Mouse (Mus musculus) embryonic facial prominence, embryonic 12.5 days (tissue): Measurements from ENCODE around the gene Cdkl2. TPM values are rescaled to one million over a fixed set of nuclear protein-coding genes. Genes with fewer than 3 reads are reported as not detected.

Experiments
- ATAC-seq: fragments of 200-750 bp; cut with Nextera tagmentation; 2 replicates; pipeline ENCODE4 v1.8.0; 2017; ENCODE audit not compliant: insufficient number of reproducible peaks, insufficient read depth, low FRiP score, low TSS enrichment
- H3K27ac ChIP-seq: fragments of 300-500 bp; sonication (generic); 2 replicates; pipeline ENCODE4 v1.5.1; 2016; ENCODE audit warnings: mild to moderate bottlenecking
- H3K27me3 ChIP-seq: fragments of 300-500 bp; sonication (generic); 2 replicates; pipeline ENCODE4 v1.6.1; 2016; ENCODE audit warnings: mild to moderate bottlenecking, moderate library complexity
- H3K36me3 ChIP-seq: fragments of 300-500 bp; sonication (generic); 2 replicates; pipeline ENCODE4 v1.6.1; 2016; ENCODE audit warnings: mild to moderate bottlenecking
- H3K4me1 ChIP-seq: fragments of 300-500 bp; sonication (generic); 2 replicates; pipeline ENCODE4 v1.6.1; 2016
- H3K4me2 ChIP-seq: fragments of 300-500 bp; sonication (generic); replicated peaks from 2 replicates; pipeline ENCODE4 v1.6.1; 2016; ENCODE audit warnings: mild to moderate bottlenecking, moderate library complexity
- H3K4me3 ChIP-seq: fragments of 300-500 bp; sonication (generic); 2 replicates; pipeline ENCODE4 v1.5.1; 2016; ENCODE audit warnings: mild to moderate bottlenecking
- H3K9ac ChIP-seq: fragments of 300-500 bp; sonication (generic); 2 replicates; pipeline ENCODE4 v1.6.1; 2016; ENCODE audit warnings: mild to moderate bottlenecking, moderate library complexity
- H3K9me3 ChIP-seq: fragments of 300-500 bp; sonication (generic); 2 replicates; pipeline ENCODE4 v1.6.1; 2016; ENCODE audit warnings: mild to moderate bottlenecking, moderate library complexity
- WGBS: fragments of 180-500 bp; shearing (Covaris S2); methylation state at CpG from one replicate; pipeline ENCODE4 v1.1.7; 2016; 5-methylcytosine and 5-hydroxymethylcytosine counted together
- polyA plus RNA-seq: library from polyadenylated mRNA; unstranded; fragments of >200 nt; fragmentation: Nextera tagmentation; extraction: Ambion mirVana; gene quantifications from 2 replicates; pipeline ENCODE4 v1.2.1, GENCODE M21; 2016

Gene Cdkl2
- polyA plus RNA-seq, 1 experiment from 2014 or later = 0.91 TPM

GRCm38 (mm10) chr5:92063192-92063591 is 19.5 kb upstream of the Cdkl2 start:
- no peaks in the 10 kb centered on the region for H3K27me3 ChIP-seq
- H3K9ac ChIP-seq = no peak overlapping the region
- no peaks in the 10 kb centered on the region for H3K4me1 ChIP-seq
- peaks cover 55% of the 10 kb centered on the region for H3K36me3 ChIP-seq
- H3K4me2 ChIP-seq = no peak overlapping the region
- 98% methylated on average over 2 of the region's 2 CpGs for WGBS
- H3K27ac ChIP-seq = no peak overlapping the region
- no peak for ATAC-seq
- H3K4me3 ChIP-seq = no peak overlapping the region
- H3K9me3 ChIP-seq = no peaks in the 10 kb centered on the region

- no peak overlapping the region for H3K9ac ChIP-seq
- no peaks in the 10 kb centered on the region for H3K9me3 ChIP-seq
- H3K36me3 ChIP-seq = peaks cover 50% of the 10 kb centered on the region
- H3K4me3 ChIP-seq = no peak overlapping the region
- H3K4me1 ChIP-seq = no peaks in the 10 kb centered on the region
- H3K4me2 ChIP-seq = no peak overlapping the region
- no peak for ATAC-seq
- no peak overlapping the region for H3K27ac ChIP-seq
- no peaks in the 10 kb centered on the region for H3K27me3 ChIP-seq
- 90% methylated on average over 6 of the region's 6 CpGs for WGBS
These were observed 9.2 kb upstream of the Cdkl2 start for GRCm38 (mm10) chr5:92052866-92053265.

- Histone ChIP-seq H3K27ac (no peak overlapping the region), H3K4me2 (no peak overlapping the region), H3K36me3 (peaks cover 26% of the 10 kb centered on the region), H3K4me1 (no peaks in the 10 kb centered on the region), H3K27me3 (no peaks in the 10 kb centered on the region), H3K4me3 (no peak overlapping the region), H3K9ac (no peak overlapping the region), H3K9me3 (no peaks in the 10 kb centered on the region)
- 84% methylated on average over 3 of the region's 3 CpGs for WGBS
- no peak for ATAC-seq
These were observed 6.7 kb upstream of the Cdkl2 start for GRCm38 (mm10) chr5:92050419-92050818.

- no peaks in the 10 kb centered on the region for H3K9me3 ChIP-seq
- H3K27me3 ChIP-seq = peaks cover 9% of the 10 kb centered on the region
- H3K36me3 ChIP-seq = no peaks in the 10 kb centered on the region
- peak; percentile 97 for ATAC-seq
- peak overlapping the region; percentile 91 for H3K4me2 ChIP-seq
- H3K9ac ChIP-seq = peak overlapping the region; percentile 37; the same call in 1 of the 2 replicates
- peak overlapping the region; percentile 71 for H3K4me3 ChIP-seq
- WGBS = under 1% methylated on average over 62 of the region's 68 CpGs
- H3K27ac ChIP-seq = no peak overlapping the region
- H3K4me1 ChIP-seq = no peaks in the 10 kb centered on the region
These were observed 1.0 kb downstream of the Cdkl2 start for GRCm38 (mm10) chr5:92042377-92043348.

GRCm38 (mm10) chr5:92019960-92020359 is 23.7 kb downstream of the Cdkl2 start:
- no peak overlapping the region for H3K27ac ChIP-seq
- no peak overlapping the region for H3K4me2 ChIP-seq
- 59% methylated on average over 2 of the region's 2 CpGs for WGBS
- no peak overlapping the region for H3K9ac ChIP-seq
- ATAC-seq = no peak
- no peaks in the 10 kb centered on the region for H3K36me3 ChIP-seq
- H3K27me3 ChIP-seq = no peaks in the 10 kb centered on the region
- no peaks in the 10 kb centered on the region for H3K9me3 ChIP-seq
- H3K4me3 ChIP-seq = no peak overlapping the region
- H3K4me1 ChIP-seq = no peaks in the 10 kb centered on the region

GRCm38 (mm10) chr5:92011756-92012155 is 31.9 kb downstream of the Cdkl2 start:
- Histone ChIP-seq H3K4me1 (no peaks in the 10 kb centered on the region), H3K9ac (no peak overlapping the region), H3K27ac (no peak overlapping the region), H3K4me2 (no peak overlapping the region), H3K9me3 (no peaks in the 10 kb centered on the region), H3K36me3 (no peaks in the 10 kb centered on the region), H3K27me3 (no peaks in the 10 kb centered on the region), H3K4me3 (no peak overlapping the region)
- no peak for ATAC-seq
- 69% methylated on average over 7 of the region's 7 CpGs for WGBS

- 31% methylated on average over 2 of the region's 2 CpGs for WGBS
- no peaks in the 10 kb centered on the region for H3K27me3 ChIP-seq
- H3K9ac ChIP-seq = no peak overlapping the region
- no peaks in the 10 kb centered on the region for H3K4me1 ChIP-seq
- ATAC-seq = no peak
- H3K36me3 ChIP-seq = no peaks in the 10 kb centered on the region
- H3K4me2 ChIP-seq = no peak overlapping the region
- H3K27ac ChIP-seq = no peak overlapping the region
- no peak overlapping the region for H3K4me3 ChIP-seq
- no peaks in the 10 kb centered on the region for H3K9me3 ChIP-seq
These were observed 33.9 kb downstream of the Cdkl2 start for GRCm38 (mm10) chr5:92009827-92010226.

- H3K36me3 ChIP-seq = no peaks in the 10 kb centered on the region
- H3K4me1 ChIP-seq = no peaks in the 10 kb centered on the region
- H3K4me2 ChIP-seq = no peak overlapping the region
- H3K9ac ChIP-seq = no peak overlapping the region
- no peak overlapping the region for H3K27ac ChIP-seq
- ATAC-seq = no peak
- WGBS = 70% methylated on average over 2 of the region's 2 CpGs
- H3K9me3 ChIP-seq = no peaks in the 10 kb centered on the region
- no peaks in the 10 kb centered on the region for H3K27me3 ChIP-seq
- no peak overlapping the region for H3K4me3 ChIP-seq
These were observed 40.7 kb downstream of the Cdkl2 start for GRCm38 (mm10) chr5:92003011-92003410.

- no peaks in the 10 kb centered on the region for H3K36me3 ChIP-seq
- ATAC-seq = no peak
- no peak overlapping the region for H3K9ac ChIP-seq
- no peaks in the 10 kb centered on the region for H3K27me3 ChIP-seq
- H3K4me2 ChIP-seq = no peak overlapping the region
- H3K27ac ChIP-seq = no peak overlapping the region
- H3K9me3 ChIP-seq = no peaks in the 10 kb centered on the region
- no peaks in the 10 kb centered on the region for H3K4me1 ChIP-seq
- H3K4me3 ChIP-seq = no peak overlapping the region
- WGBS = 59% methylated on average over 2 of the region's 2 CpGs
These were observed 42.9 kb downstream of the Cdkl2 start for GRCm38 (mm10) chr5:92000770-92001169.

- no peak overlapping the region for H3K4me2 ChIP-seq
- WGBS = 64% methylated on average over 13 of the region's 13 CpGs
- no peak for ATAC-seq
These were observed 49.1 kb downstream of the Cdkl2 start for GRCm38 (mm10) chr5:91994546-91994945.

GRCm38 (mm10) chr5:91993061-91993460 is 50.6 kb downstream of the Cdkl2 start:
- H3K27ac ChIP-seq = no peak overlapping the region
- H3K36me3 ChIP-seq = no peaks in the 10 kb centered on the region
- ATAC-seq = no peak
- H3K4me3 ChIP-seq = no peak overlapping the region
- H3K9ac ChIP-seq = no peak overlapping the region
- 85% methylated on average over 2 of the region's 2 CpGs for WGBS
- no peaks in the 10 kb centered on the region for H3K4me1 ChIP-seq
- H3K27me3 ChIP-seq = no peaks in the 10 kb centered on the region
- H3K9me3 ChIP-seq = no peaks in the 10 kb centered on the region
- H3K4me2 ChIP-seq = no peak overlapping the region

More at GRCm38 (mm10) chr5:91994546-91994945, 49.1 kb downstream of the Cdkl2 start:
- no peaks in the 10 kb centered on the region for H3K36me3 ChIP-seq
- no peak overlapping the region for H3K27ac ChIP-seq
- no peaks in the 10 kb centered on the region for H3K9me3 ChIP-seq
- no peaks in the 10 kb centered on the region for H3K4me1 ChIP-seq
- no peak overlapping the region for H3K9ac ChIP-seq
- no peak overlapping the region for H3K4me3 ChIP-seq
- H3K27me3 ChIP-seq = no peaks in the 10 kb centered on the region

GRCm38 (mm10) chr5:91991191-91991937 is 52.3 kb downstream of the Cdkl2 start:
- Histone ChIP-seq H3K9me3 (no peaks in the 10 kb centered on the region), H3K4me3 (no peak overlapping the region), H3K9ac (no peak overlapping the region), H3K4me2 (no peak overlapping the region), H3K27ac (no peak overlapping the region), H3K36me3 (no peaks in the 10 kb centered on the region), H3K27me3 (no peaks in the 10 kb centered on the region), H3K4me1 (no peaks in the 10 kb centered on the region)
- no peak for ATAC-seq
- WGBS = 81% methylated on average over 6 of the region's 6 CpGs
